Mouse (Mus musculus): ENCODE data around the gene Nif3l1.

DNA sequence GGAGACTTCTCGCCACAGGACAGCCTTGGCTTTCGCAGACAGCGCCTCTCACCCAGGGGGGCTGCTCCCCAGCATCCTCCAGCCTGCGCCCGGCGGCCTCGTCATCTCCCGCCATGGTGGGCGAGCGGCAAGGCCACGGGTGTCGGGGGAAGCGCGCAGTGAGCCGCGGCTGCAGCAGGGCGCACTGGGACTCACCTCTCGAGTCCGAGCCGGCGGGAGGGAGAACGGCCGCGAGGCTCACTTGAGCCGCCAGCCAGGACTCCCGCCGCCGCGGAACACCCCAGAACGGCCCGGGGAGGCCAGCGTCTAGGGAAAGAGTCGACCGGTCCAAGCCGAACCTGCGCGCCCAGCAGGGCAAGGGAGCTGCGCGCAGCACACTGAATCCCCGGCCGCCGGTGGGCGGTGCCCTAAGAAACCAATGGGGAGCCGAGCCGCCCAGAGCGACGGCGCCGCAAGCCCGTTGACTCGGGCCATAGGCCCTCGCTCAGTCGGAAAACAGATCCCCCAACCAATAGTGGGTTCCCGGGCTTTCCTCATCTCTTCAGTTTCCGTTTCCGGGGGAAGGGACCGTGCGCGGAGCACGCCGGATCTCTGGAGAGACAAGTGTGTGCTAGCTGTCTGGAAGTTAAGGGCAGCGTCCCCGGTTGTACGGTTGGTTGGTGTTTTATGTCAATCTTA is 59.8 kb downstream of the Nif3l1 start, which contains the start of gene Orc2:
- TF ChIP-seq POLR2A (IDR thresholded peaks at IDR 0.05; ENCODE audit: low read depth, low read length) (peak; percentile 76), CTCF (IDR thresholded peaks at IDR 0.05; ENCODE audit: extremely low read depth, insufficient read length, insufficient replicate concordance, low read depth, low read length) (no peak)
